Mouse (Mus musculus): ENCODE measurements around the gene S100a7a. TPM values are rescaled to one million over a fixed set of nuclear protein-coding genes. Genes with fewer than 3 reads are reported as not detected.

Gene S100a7a
- polyA plus RNA-seq, 1 experiment: 0.08 TPM

DNA sequence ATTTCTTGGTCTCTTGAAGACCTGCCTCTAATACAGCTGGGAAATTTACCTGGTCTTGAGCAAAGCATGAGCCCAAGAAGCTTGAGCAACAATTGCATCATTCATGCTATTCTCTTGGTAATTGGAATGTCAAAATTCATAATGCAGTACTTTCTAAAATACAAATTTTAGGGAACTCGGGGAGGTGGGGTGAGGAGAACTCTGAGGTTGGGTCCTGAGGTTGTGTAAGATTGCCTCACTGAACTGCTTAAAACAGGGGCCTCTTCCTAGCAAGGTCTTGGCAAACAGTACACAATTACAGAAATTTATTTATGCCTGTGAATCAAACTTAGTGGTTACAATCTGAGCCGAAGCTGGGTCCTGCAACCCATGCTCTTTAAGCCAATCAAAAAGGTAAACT is 33.0 kb downstream of the S100a7a start:
- H3K4me3 ChIP-seq (ENCODE audit: extremely low read depth, insufficient read depth, insufficient read length): no peak overlapping the region
- DNase-seq (ENCODE audit: low read depth in 1 of 2, low spot score in 2 of 2): no peak
- no peak overlapping the region for H3K27ac ChIP-seq (ENCODE audit: insufficient read depth, low read length)
- WGBS: 64% methylated on average over 2 of the region's 2 CpGs
- TF ChIP-seq CTCF (IDR thresholded peaks at IDR 0.05; ENCODE audit: extremely low read depth, insufficient read depth, insufficient read length, insufficient replicate concordance): no peak
- no peak for TF ChIP-seq POLR2A (IDR thresholded peaks at IDR 0.05; ENCODE audit: low read depth, low read length)
- H3K36me3 ChIP-seq (ENCODE audit: control insufficient read depth, insufficient read depth, low read length): no peaks in the 10 kb centered on the region
- H3K27me3 ChIP-seq (ENCODE audit: control insufficient read depth, insufficient read depth, low read length): no peaks in the 10 kb centered on the region; the same call in 1 of the 2 replicates
- H3K4me1 ChIP-seq (ENCODE audit: control insufficient read depth, insufficient read depth, insufficient read length): no peaks in the 10 kb centered on the region

DNA sequence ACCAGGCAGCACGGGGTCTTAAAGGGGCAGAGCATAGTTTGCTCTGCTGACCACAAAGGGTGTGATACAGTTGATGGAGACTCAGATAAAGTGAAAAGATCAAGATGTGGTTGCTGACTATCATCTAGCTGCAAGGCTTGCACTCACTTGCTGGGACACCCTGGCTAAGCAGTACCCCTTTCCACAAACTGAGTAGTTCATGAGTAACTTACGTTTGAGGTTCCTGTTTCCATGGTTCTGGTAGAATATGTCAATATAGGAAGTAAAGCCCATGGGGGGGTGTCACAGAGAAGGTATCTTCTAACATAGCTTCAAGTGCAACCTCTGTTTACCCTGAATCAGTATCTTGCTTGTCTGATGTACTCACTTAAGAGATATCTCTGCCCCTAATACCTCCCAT is 39.7 kb downstream of the S100a7a start:
- H3K4me3 ChIP-seq (ENCODE audit: extremely low read depth, insufficient read depth, insufficient read length): no peak overlapping the region
- 48% methylated on average over 2 of the region's 2 CpGs for WGBS
- H3K27me3 ChIP-seq (ENCODE audit: control insufficient read depth, insufficient read depth, low read length): no peaks in the 10 kb centered on the region
- no peaks in the 10 kb centered on the region for H3K4me1 ChIP-seq (ENCODE audit: control insufficient read depth, insufficient read depth, insufficient read length)
- no peak for DNase-seq (ENCODE audit: low read depth in 1 of 2, low spot score in 2 of 2)
- H3K27ac ChIP-seq (ENCODE audit: insufficient read depth, low read length): no peak overlapping the region
- no peaks in the 10 kb centered on the region for H3K36me3 ChIP-seq (ENCODE audit: control insufficient read depth, insufficient read depth, low read length)
- TF ChIP-seq CTCF (IDR thresholded peaks at IDR 0.05; ENCODE audit: extremely low read depth, insufficient read depth, insufficient read length, insufficient replicate concordance) (no peak), POLR2A (IDR thresholded peaks at IDR 0.05; ENCODE audit: low read depth, low read length) (no peak)

DNA sequence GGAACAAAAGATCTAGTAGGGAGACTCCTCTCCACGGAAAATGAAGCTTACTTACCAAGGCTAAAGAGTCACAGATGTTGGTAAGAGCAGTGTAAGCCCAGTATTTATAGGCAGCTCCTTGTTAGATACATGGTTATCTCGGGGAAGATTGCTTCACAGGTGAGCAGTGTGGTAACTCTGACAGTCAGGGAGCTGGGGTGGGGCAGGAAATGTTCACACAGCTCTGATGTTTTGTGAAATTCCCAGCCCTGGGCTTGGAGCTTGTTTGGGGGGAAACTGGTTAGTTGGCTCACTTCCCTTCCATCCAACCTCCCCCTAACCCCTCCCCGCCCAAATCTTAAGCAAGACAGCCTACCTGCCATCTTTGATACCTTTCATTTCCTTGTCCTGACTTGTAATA is 41.8 kb downstream of the S100a7a start, which contains the start of gene S100a9:
TSS of gene S100a9 (minus strand) at position 109 of the 400 bp plus-strand sequence.
- TF ChIP-seq CTCF (IDR thresholded peaks at IDR 0.05; ENCODE audit: extremely low read depth, insufficient read depth, insufficient read length, insufficient replicate concordance): no peak
- TF ChIP-seq POLR2A (IDR thresholded peaks at IDR 0.05; ENCODE audit: low read depth, low read length): no peak
- H3K27ac ChIP-seq (ENCODE audit: insufficient read depth, low read length): no peak within 1 kb of the TSS
- H3K4me3 ChIP-seq (ENCODE audit: extremely low read depth, insufficient read depth, insufficient read length): no peak within 1 kb of the TSS
- no peak for DNase-seq (ENCODE audit: low read depth in 1 of 2, low spot score in 2 of 2)
- no peaks in the 10 kb centered on the region; the same call in 1 of the 2 replicates for H3K27me3 ChIP-seq (ENCODE audit: control insufficient read depth, insufficient read depth, low read length)
- H3K4me1 ChIP-seq (ENCODE audit: control insufficient read depth, insufficient read depth, insufficient read length): no peaks in the 10 kb centered on the region
- 64% methylated on average over 3 of the region's 3 CpGs for WGBS
- no peaks in the 10 kb centered on the region for H3K36me3 ChIP-seq (ENCODE audit: control insufficient read depth, insufficient read depth, low read length)

DNA sequence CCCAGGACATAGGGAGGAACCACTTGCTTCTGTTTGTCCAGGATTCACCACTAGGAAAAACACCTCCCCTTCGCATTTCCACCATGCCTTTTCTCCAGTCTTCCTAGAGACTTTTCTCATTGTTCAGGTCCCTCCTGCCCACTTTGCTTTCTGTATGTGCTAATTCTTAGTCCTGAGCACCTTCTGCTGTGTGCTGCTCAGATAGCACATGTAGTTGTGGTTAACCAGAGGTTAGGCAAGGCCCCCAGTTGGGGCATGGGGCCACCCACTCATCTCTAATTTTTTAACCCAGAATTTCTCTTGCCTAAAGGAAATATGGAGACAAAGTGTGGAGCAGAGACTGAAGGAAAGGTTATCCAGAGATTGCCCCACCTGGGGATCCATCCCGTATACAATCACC is 48.4 kb downstream of the S100a7a start:
- no peak for DNase-seq (ENCODE audit: low read depth in 1 of 2, low spot score in 2 of 2)
- H3K36me3 ChIP-seq (ENCODE audit: control insufficient read depth, insufficient read depth, low read length): no peaks in the 10 kb centered on the region
- H3K4me3 ChIP-seq (ENCODE audit: extremely low read depth, insufficient read depth, insufficient read length): no peak overlapping the region
- WGBS: 98% methylated on average over 2 of the region's 2 CpGs
- no peaks in the 10 kb centered on the region for H3K4me1 ChIP-seq (ENCODE audit: control insufficient read depth, insufficient read depth, insufficient read length)
- TF ChIP-seq POLR2A (IDR thresholded peaks at IDR 0.05; ENCODE audit: low read depth, low read length) (no peak), CTCF (IDR thresholded peaks at IDR 0.05; ENCODE audit: extremely low read depth, insufficient read depth, insufficient read length, insufficient replicate concordance) (no peak)
- H3K27ac ChIP-seq (ENCODE audit: insufficient read depth, low read length): no peak overlapping the region
- H3K27me3 ChIP-seq (ENCODE audit: control insufficient read depth, insufficient read depth, low read length): no peaks in the 10 kb centered on the region; the same call in 1 of the 2 replicates

Other genes with a start within 250 kb of the S100a7a start
- gene Ints3, start 220.4 kb upstream of the S100a7a start, polyA plus RNA-seq (2012; rRNA removed): 19.7 and 21.1 TPM in 2 replicates
- gene Npr1, start 188.2 kb upstream of the S100a7a start, polyA plus RNA-seq (2012; rRNA removed): 15.4 and 16.1 TPM in 2 replicates
- 12.3 and 12.6 TPM in 2 replicates for gene Ilf2, start 177.9 kb upstream of the S100a7a start, polyA plus RNA-seq (2012; rRNA removed)
- 12.4 and 13.2 TPM in 2 replicates for gene Snapin, start 163.0 kb upstream of the S100a7a start, polyA plus RNA-seq (2012; rRNA removed)
- 32.9 and 34.0 TPM in 2 replicates for gene Chtop, start 144.5 kb upstream of the S100a7a start, polyA plus RNA-seq (2012; rRNA removed)
- 15.9 and 28.8 TPM in 2 replicates for gene S100a1, start 139.6 kb upstream of the S100a7a start, polyA plus RNA-seq (2012; rRNA removed)
- 27.0 and 30.0 TPM in 2 replicates for gene S100a13, start 139.6 kb upstream of the S100a7a start, polyA plus RNA-seq (2012; rRNA removed)
- gene S100a14, start 127.2 kb upstream of the S100a7a start, polyA plus RNA-seq (2012; rRNA removed): 0.06 TPM in 1 of 2 replicates, not detected in the other
- 15.9 and 18.7 TPM in 2 replicates for gene S100a16, start 116.8 kb upstream of the S100a7a start, polyA plus RNA-seq (2012; rRNA removed)
- gene S100a3, start 93.4 kb upstream of the S100a7a start, polyA plus RNA-seq (2012; rRNA removed): 0.46 and 0.55 TPM in 2 replicates
- gene S100a2, start 63.8 kb upstream of the S100a7a start, polyA plus RNA-seq (2012; rRNA removed): not detected in 2 replicates
- not detected in 2 replicates for gene Gm42674, start 52.1 kb upstream of the S100a7a start, polyA plus RNA-seq (2012; rRNA removed)
- 43.5 and 68.3 TPM in 2 replicates for gene S100a4, start 50.2 kb upstream of the S100a7a start, polyA plus RNA-seq (2012; rRNA removed)
- gene S100a5, start 45.5 kb upstream of the S100a7a start, polyA plus RNA-seq (2012; rRNA removed): not detected in 2 replicates
- gene S100a6, start 41.1 kb upstream of the S100a7a start, polyA plus RNA-seq (2012; rRNA removed): 90.6 and 121 TPM in 2 replicates
- 29.8 and 32.1 TPM in 2 replicates for gene S100a8, start 15.0 kb downstream of the S100a7a start, polyA plus RNA-seq (2012; rRNA removed)
- gene S100a9, start 41.7 kb downstream of the S100a7a start, polyA plus RNA-seq (2012; rRNA removed): 54.1 and 64.8 TPM in 2 replicates
- gene Pglyrp4, start 72.9 kb downstream of the S100a7a start, polyA plus RNA-seq (2012; rRNA removed): 0.08 and 0.09 TPM in 2 replicates
- gene Gm5849, start 123.9 kb downstream of the S100a7a start, polyA plus RNA-seq (2012; rRNA removed): not detected in 2 replicates

Data from spleen, adult 2 months (tissue).